Mouse (Mus musculus) ES-Bruce4 (cell line): ENCODE data around the gene Lamc3.

ENCODE experiments used
- CTCF ChIP-seq: IDR thresholded peaks from one replicate; pipeline ENCODE4 v1.8.1; 2011; ENCODE audit warnings: low read depth, low read length
- EP300 ChIP-seq: IDR thresholded peaks from 2 replicates; pipeline ENCODE4 v1.6.1; 2011; ENCODE audit warnings: low read depth, low read length; ENCODE audit not compliant: insufficient read depth
- POLR2A ChIP-seq: IDR thresholded peaks from one replicate; pipeline ENCODE4 v1.8.1; 2011; ENCODE audit warnings: low read length; ENCODE audit not compliant: insufficient read depth

DNA sequence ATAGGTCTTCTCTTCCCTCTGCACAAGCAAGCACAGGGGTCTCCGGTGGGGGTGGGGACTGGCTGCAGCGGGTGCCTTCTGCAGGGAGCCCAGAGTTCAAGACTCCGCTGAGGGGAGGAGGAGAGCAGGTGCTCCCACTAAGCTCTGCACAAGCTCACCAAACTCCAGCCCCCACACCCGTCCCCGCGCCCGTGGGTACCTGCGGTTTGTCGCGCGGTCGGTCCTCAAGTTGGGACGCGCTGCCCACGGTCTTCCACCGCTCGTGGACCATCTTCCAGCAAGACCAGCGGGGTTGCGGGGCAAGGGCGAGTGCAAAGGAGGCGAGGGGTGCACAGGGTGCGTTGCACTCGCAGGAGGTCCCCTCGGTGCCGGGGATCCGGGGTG, 41.6 kb upstream of the Lamc3 start:
- no peak for TF ChIP-seq EP300
- no peak for TF ChIP-seq CTCF
- TF ChIP-seq POLR2A: no peak
